Mouse (Mus musculus): ENCODE data around the gene Ube2j2.
A peak's percentile ranks its signal among the peaks of the same experiment; 100 is the strongest.

Ube2j2 gene

GRCm38 (mm10) chr4:155963106-155963505 lies 19.5 kb downstream of the Ube2j2 start:
- no peak for DNase-seq (ENCODE audit: low spot score)

- no peak for DNase-seq (ENCODE audit: low spot score)
These were observed 20.8 kb downstream of the Ube2j2 start for GRCm38 (mm10) chr4:155964396-155964795.

- no peak for DNase-seq (ENCODE audit: low spot score)
These were observed 25.5 kb downstream of the Ube2j2 start for GRCm38 (mm10) chr4:155969043-155969653.

GRCm38 (mm10) chr4:155970286-155970685 lies 26.7 kb downstream of the Ube2j2 start:
- no peak for DNase-seq (ENCODE audit: low spot score)

- no peak for DNase-seq (ENCODE audit: low spot score)
These were observed 29.0 kb downstream of the Ube2j2 start for GRCm38 (mm10) chr4:155972651-155973050.

GRCm38 (mm10) chr4:155973239-155973638 lies 29.6 kb downstream of the Ube2j2 start:
- no peak for DNase-seq (ENCODE audit: low spot score)

- no peak for DNase-seq (ENCODE audit: low spot score)
These were observed 37.9 kb downstream of the Ube2j2 start for GRCm38 (mm10) chr4:155981436-155982082.

- no peak for DNase-seq (ENCODE audit: low spot score)
These were observed 40.2 kb downstream of the Ube2j2 start for GRCm38 (mm10) chr4:155983788-155984187.

GRCm38 (mm10) chr4:155991211-155991907 lies 47.7 kb downstream of the Ube2j2 start:
- DNase-seq (ENCODE audit: low spot score): no peak

- no peak for DNase-seq (ENCODE audit: low spot score)
These were observed 48.2 kb downstream of the Ube2j2 start for GRCm38 (mm10) chr4:155991908-155992230.

GRCm38 (mm10) chr4:155992241-155992905 lies 48.7 kb downstream of the Ube2j2 start, which contains the start of the genes B3galt6 and Sdf4:
B3galt6 (minus strand) TSS chr4:155992649.
Sdf4 (plus strand) TSS chr4:155992872.
- peak; percentile 91 for DNase-seq (ENCODE audit: low spot score)

- DNase-seq (ENCODE audit: low spot score): peak; percentile 97
These were observed 49.4 kb downstream of the Ube2j2 start for GRCm38 (mm10) chr4:155992906-155993547.

- no peak for DNase-seq (ENCODE audit: low spot score)
These were observed 50.0 kb downstream of the Ube2j2 start for GRCm38 (mm10) chr4:155993606-155994005.

- no peak for DNase-seq (ENCODE audit: low spot score)
These were observed 60.5 kb downstream of the Ube2j2 start for GRCm38 (mm10) chr4:156004109-156004508.

GRCm38 (mm10) chr4:156008369-156008768 lies 64.7 kb downstream of the Ube2j2 start:
- no peak for DNase-seq (ENCODE audit: low spot score)

All from testis, postnatal 10 days (tissue).